Mouse (Mus musculus) neural tube, embryonic 11.5 days (tissue): ENCODE results near the gene Rbm47. TPM values are rescaled to one million over a fixed set of nuclear protein-coding genes. Genes with fewer than 3 reads are reported as not detected.

Experiments used
- ATAC-seq: fragments of 200-750 bp; cut with Nextera tagmentation; 2 replicates; pipeline ENCODE4 v1.8.0; 2017; ENCODE audit warnings: moderate number of reproducible peaks, mild to moderate bottlenecking, moderate TSS enrichment, moderate library complexity; ENCODE audit not compliant: insufficient read depth, low FRiP score, low TSS enrichment
- DNase-seq: peaks from one replicate; pipeline ENCODE4 v3.0.0-alpha.2; 2015; ENCODE audit warnings: low spot score
- H3K27ac ChIP-seq: fragments of 300-500 bp; sonication (generic); 2 replicates; pipeline ENCODE4 v1.5.1; 2014; ENCODE audit warnings: low read depth, mild to moderate bottlenecking, low read length
- H3K27me3 ChIP-seq: fragments of 300-500 bp; sonication (generic); 2 replicates; pipeline ENCODE4 v1.6.1; 2014; ENCODE audit warnings: mild to moderate bottlenecking, low read length, mixed read lengths; ENCODE audit not compliant: control insufficient read depth, insufficient read depth
- H3K36me3 ChIP-seq: fragments of 300-500 bp; sonication (generic); 2 replicates; pipeline ENCODE4 v1.6.1; 2014; ENCODE audit warnings: mild to moderate bottlenecking, low read length, moderate library complexity, mixed read lengths; ENCODE audit not compliant: control insufficient read depth, insufficient read depth
- H3K4me1 ChIP-seq: fragments of 300-500 bp; sonication (generic); 2 replicates; pipeline ENCODE4 v1.6.1; 2014; ENCODE audit warnings: low read length, mixed read lengths; ENCODE audit not compliant: control insufficient read depth, insufficient read depth
- H3K4me2 ChIP-seq: fragments of 300-500 bp; sonication (generic); 2 replicates; pipeline ENCODE4 v1.6.1; 2014; ENCODE audit warnings: low read depth, mild to moderate bottlenecking, moderate library complexity
- H3K4me3 ChIP-seq: fragments of 300-500 bp; sonication (generic); 2 replicates; pipeline ENCODE4 v1.5.1; 2014; ENCODE audit warnings: low read depth, low read length
- H3K9ac ChIP-seq: fragments of 300-500 bp; sonication (generic); 2 replicates; pipeline ENCODE4 v1.6.1; 2014; ENCODE audit warnings: mild to moderate bottlenecking, low read length
- H3K9me3 ChIP-seq: fragments of 300-500 bp; sonication (generic); 2 replicates; pipeline ENCODE4 v1.6.1; 2016; ENCODE audit warnings: low read length; ENCODE audit not compliant: control insufficient read depth
- WGBS: fragments of 180-500 bp; shearing (Covaris S2); extraction: QIAGEN DNeasy Blood & Tissue Kit; methylation state at CpG from one replicate; pipeline ENCODE4 v1.1.7; 2014; 5-methylcytosine and 5-hydroxymethylcytosine counted together
- polyA plus RNA-seq: library from polyadenylated mRNA; unstranded; fragments of >200 nt; fragmentation: Nextera tagmentation; extraction: Ambion mirVana; gene quantifications from 2 replicates; pipeline ENCODE4 v1.2.1, GENCODE M21; 2014

Rbm47 gene
- polyA plus RNA-seq, 1 experiment from 2014 or later, result 1.9 TPM

DNA sequence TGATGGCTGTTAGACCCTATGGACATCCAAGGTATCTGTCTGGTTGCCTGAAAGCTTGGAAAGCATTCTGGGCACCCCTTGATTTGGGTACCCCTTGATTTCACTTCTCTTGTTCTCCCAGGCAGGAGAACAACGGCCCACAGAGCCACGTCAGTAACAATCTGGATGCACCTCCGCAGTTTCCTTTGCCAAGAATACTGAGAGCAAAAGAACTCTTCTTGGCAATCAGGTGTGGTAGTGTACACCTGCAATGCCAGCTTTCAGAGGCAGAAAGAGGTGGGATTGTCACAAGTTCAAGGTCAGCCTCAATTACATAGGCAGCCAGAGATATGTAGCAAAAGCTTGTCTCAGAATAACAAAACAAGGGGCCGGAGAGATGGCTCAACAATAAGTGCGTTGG lies 98.7 kb downstream of the Rbm47 start:
- Histone ChIP-seq H3K27me3 (no peaks in the 10 kb centered on the region), H3K4me2 (no peak overlapping the region), H3K4me1 (no peaks in the 10 kb centered on the region), H3K27ac (no peak overlapping the region), H3K4me3 (no peak overlapping the region), H3K9me3 (no peaks in the 10 kb centered on the region), H3K9ac (no peak overlapping the region), H3K36me3 (no peaks in the 10 kb centered on the region)
- DNase-seq, result no peak
- WGBS, result 89% methylated on average over 5 of the region's 5 CpGs
- ATAC-seq, result no peak

- 89% methylated on average over 12 of the region's 12 CpGs for WGBS
- H3K27me3 ChIP-seq, result no peaks in the 10 kb centered on the region
- H3K9me3 ChIP-seq, result no peaks in the 10 kb centered on the region
- H3K4me2 ChIP-seq, result no peak overlapping the region
- no peaks in the 10 kb centered on the region for H3K36me3 ChIP-seq
- ATAC-seq (no peak), DNase-seq (no peak)
- no peaks in the 10 kb centered on the region for H3K4me1 ChIP-seq
- no peak overlapping the region for H3K4me3 ChIP-seq
- H3K27ac ChIP-seq, result no peak overlapping the region
- no peak overlapping the region for H3K9ac ChIP-seq
These were observed 99.2 kb downstream of the Rbm47 start for GRCm38 (mm10) chr5:66073604-66074164.

- no peaks in the 10 kb centered on the region for H3K9me3 ChIP-seq
- 93% methylated on average over 8 of the region's 8 CpGs for WGBS
- no peak for DNase-seq
These were observed 101.2 kb downstream of the Rbm47 start for GRCm38 (mm10) chr5:66071722-66072121.

GRCm38 (mm10) chr5:66070350-66070749 lies 102.6 kb downstream of the Rbm47 start:
- DNase-seq (no peak), ATAC-seq (no peak)
- Histone ChIP-seq H3K27ac (no peak overlapping the region), H3K4me1 (no peaks in the 10 kb centered on the region), H3K27me3 (no peaks in the 10 kb centered on the region), H3K4me2 (no peak overlapping the region), H3K9ac (no peak overlapping the region), H3K4me3 (no peak overlapping the region), H3K9me3 (no peaks in the 10 kb centered on the region), H3K36me3 (no peaks in the 10 kb centered on the region)
- WGBS, result 63% methylated on average over 2 of the region's 2 CpGs

More at GRCm38 (mm10) chr5:66071722-66072121, 101.2 kb downstream of the Rbm47 start:
- Histone ChIP-seq H3K27me3 (no peaks in the 10 kb centered on the region), H3K36me3 (no peaks in the 10 kb centered on the region), H3K4me3 (no peak overlapping the region), H3K4me2 (no peak overlapping the region), H3K9ac (no peak overlapping the region), H3K4me1 (no peaks in the 10 kb centered on the region), H3K27ac (no peak overlapping the region)
- ATAC-seq, result no peak

DNA sequence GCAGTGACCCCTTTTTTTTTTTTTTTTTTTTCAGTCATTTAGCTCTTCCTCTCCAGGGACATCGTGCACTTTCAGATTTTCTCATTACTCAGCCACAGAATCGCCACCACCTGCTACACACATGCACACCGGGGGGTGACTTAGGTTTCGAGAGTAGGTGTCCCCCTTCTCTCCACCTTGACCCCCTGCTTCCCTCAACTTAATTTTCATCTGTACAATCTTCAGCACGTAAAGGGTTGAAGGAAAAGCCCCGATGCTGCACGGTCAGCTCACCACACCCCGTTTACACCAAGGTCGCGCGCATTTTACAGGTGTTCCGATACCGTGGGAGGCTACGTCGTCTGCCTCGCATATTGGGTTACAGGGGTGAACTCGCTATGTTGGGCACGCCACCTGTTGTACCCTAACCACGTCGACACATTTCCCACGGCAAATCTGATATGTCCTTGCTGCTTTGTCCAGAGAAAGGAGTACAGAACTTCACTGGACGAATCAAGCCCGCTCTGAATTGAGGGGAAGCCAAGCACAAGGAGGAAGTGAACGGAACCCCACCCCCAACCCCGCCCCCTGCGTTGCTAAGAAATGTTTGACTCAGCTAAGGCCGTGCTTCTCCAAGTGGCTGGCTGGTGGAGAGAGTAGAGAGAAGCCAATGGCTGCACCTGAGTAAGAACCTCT lies 103.3 kb downstream of the Rbm47 start:
- Histone ChIP-seq H3K27me3 (no peaks in the 10 kb centered on the region), H3K27ac (no peak overlapping the region), H3K4me2 (peak overlapping the region; percentile 45), H3K36me3 (no peaks in the 10 kb centered on the region), H3K9ac (no peak overlapping the region), H3K9me3 (no peaks in the 10 kb centered on the region), H3K4me3 (peak overlapping the region; percentile 26; the same call in 1 of the 2 replicates), H3K4me1 (no peaks in the 10 kb centered on the region)
- 8% methylated on average over 27 of the region's 27 CpGs for WGBS
- ATAC-seq (no peak), DNase-seq (peak; percentile 56)

- no peak overlapping the region for H3K27ac ChIP-seq
- no peak overlapping the region for H3K4me2 ChIP-seq
- no peaks in the 10 kb centered on the region for H3K9me3 ChIP-seq
- DNase-seq, result no peak
- WGBS, result 47% methylated on average over 7 of the region's 7 CpGs
- H3K4me3 ChIP-seq, result no peak overlapping the region
- no peak for ATAC-seq
- no peaks in the 10 kb centered on the region for H3K36me3 ChIP-seq
- no peaks in the 10 kb centered on the region for H3K27me3 ChIP-seq
- H3K4me1 ChIP-seq, result no peaks in the 10 kb centered on the region
- no peak overlapping the region for H3K9ac ChIP-seq
These were observed 103.8 kb downstream of the Rbm47 start for GRCm38 (mm10) chr5:66069133-66069469.

GRCm38 (mm10) chr5:66068068-66068920 lies 104.6 kb downstream of the Rbm47 start:
- WGBS, result 81% methylated on average over 12 of the region's 12 CpGs
- no peak overlapping the region for H3K4me3 ChIP-seq
- no peak overlapping the region for H3K4me2 ChIP-seq
- H3K27me3 ChIP-seq, result no peaks in the 10 kb centered on the region
- ATAC-seq (no peak), DNase-seq (no peak)
- H3K9me3 ChIP-seq, result no peaks in the 10 kb centered on the region
- H3K27ac ChIP-seq, result no peak overlapping the region
- H3K9ac ChIP-seq, result no peak overlapping the region
- no peaks in the 10 kb centered on the region for H3K36me3 ChIP-seq
- no peaks in the 10 kb centered on the region for H3K4me1 ChIP-seq

- ATAC-seq, result no peak
- Histone ChIP-seq H3K4me1 (no peaks in the 10 kb centered on the region), H3K9ac (no peak overlapping the region), H3K9me3 (no peaks in the 10 kb centered on the region), H3K27me3 (no peaks in the 10 kb centered on the region), H3K4me3 (no peak overlapping the region), H3K4me2 (no peak overlapping the region), H3K36me3 (no peaks in the 10 kb centered on the region), H3K27ac (no peak overlapping the region)
- WGBS, result 63% methylated on average over 7 of the region's 7 CpGs
- no peak for DNase-seq
These were observed 105.7 kb downstream of the Rbm47 start for GRCm38 (mm10) chr5:66067219-66067618.

GRCm38 (mm10) chr5:66062930-66063220 lies 110.0 kb downstream of the Rbm47 start:
- DNase-seq (no peak), ATAC-seq (no peak)
- no peak overlapping the region for H3K4me2 ChIP-seq
- H3K36me3 ChIP-seq, result no peaks in the 10 kb centered on the region
- H3K4me1 ChIP-seq, result no peaks in the 10 kb centered on the region
- no peak overlapping the region for H3K27ac ChIP-seq
- H3K27me3 ChIP-seq, result no peaks in the 10 kb centered on the region
- H3K4me3 ChIP-seq, result no peak overlapping the region
- WGBS, result 92% methylated on average over 3 of the region's 3 CpGs
- no peak overlapping the region for H3K9ac ChIP-seq
- no peaks in the 10 kb centered on the region for H3K9me3 ChIP-seq
